Mouse (Mus musculus) embryonic stem cell, embryonic (primary cell): Measurements from ENCODE around the gene Gm17018.

Source experiments
- CTCF ChIA-PET, 4 experiments: fragments of 300-600 bp in 2 of 4; fragments of 350-600 bp in 2 of 4; sonication (Branson Sonifier 250); formaldehyde crosslinking; loops; one replicate each; lab custom pipeline; 2022; ENCODE audit warnings: inconsistent platforms in 2 of 4; lab: Charles Lee
- POLR2A ChIA-PET, 4 experiments: fragments of 300-600 bp in 2 of 4; fragments of 350-600 bp in 2 of 4; sonication (Branson Sonifier 250); formaldehyde crosslinking; loops; one replicate each; lab custom pipeline; 2022; ENCODE audit warnings: antibody characterized with exemption in 4 of 4, inconsistent platforms in 1 of 4; lab: Charles Lee

The Gm17018 gene

GRCm38 (mm10) chr19:45541409-45542041, 18.9 kb upstream of the Gm17018 start:
- ChIA-PET POLR2A (interaction anchor here in 2 of 4 experiments (0.6 to 1.4 kb wide), 8 partner anchors 9 to 255 kb away, joined by 3 to 4 read pairs (median 3); no protein-coding TSS in a partner anchor), CTCF (interaction anchor here (0.6 to 1.5 kb wide), 7 partner anchors 12 to 321 kb away, joined by 3 to 6 read pairs (median 4); no protein-coding TSS in a partner anchor)

DNA sequence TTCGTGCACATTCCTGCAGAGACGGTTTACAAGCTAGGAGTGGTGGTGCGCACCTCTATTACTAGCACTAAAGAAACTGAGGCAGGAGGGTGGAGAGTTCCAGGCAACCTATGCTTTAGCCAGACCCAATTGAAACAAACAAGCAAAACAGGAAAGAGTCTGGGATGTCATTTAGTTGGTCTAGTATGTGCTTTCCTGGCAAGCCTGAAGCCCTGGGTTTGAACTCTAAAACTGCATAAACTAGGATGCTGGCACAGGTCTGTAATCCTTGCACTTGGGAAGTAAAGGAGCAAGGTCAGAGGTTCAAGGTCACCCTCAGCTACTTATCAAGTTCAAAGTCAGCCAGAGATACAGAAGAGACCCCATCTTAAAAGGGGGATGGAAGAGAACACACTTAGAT, 18.4 kb upstream of the Gm17018 start:
- CTCF ChIA-PET = interaction anchor here in 3 of 4 experiments (0.8 to 1.5 kb wide), 8 partner anchors 32 to 511 kb away, joined by 3 to 6 read pairs (median 4); no protein-coding TSS in a partner anchor
- POLR2A ChIA-PET = interaction anchor here in 2 of 4 experiments (0.6 to 1.4 kb wide), 6 partner anchors 8 to 255 kb away, joined by 3 to 4 read pairs (median 3); no protein-coding TSS in a partner anchor

DNA sequence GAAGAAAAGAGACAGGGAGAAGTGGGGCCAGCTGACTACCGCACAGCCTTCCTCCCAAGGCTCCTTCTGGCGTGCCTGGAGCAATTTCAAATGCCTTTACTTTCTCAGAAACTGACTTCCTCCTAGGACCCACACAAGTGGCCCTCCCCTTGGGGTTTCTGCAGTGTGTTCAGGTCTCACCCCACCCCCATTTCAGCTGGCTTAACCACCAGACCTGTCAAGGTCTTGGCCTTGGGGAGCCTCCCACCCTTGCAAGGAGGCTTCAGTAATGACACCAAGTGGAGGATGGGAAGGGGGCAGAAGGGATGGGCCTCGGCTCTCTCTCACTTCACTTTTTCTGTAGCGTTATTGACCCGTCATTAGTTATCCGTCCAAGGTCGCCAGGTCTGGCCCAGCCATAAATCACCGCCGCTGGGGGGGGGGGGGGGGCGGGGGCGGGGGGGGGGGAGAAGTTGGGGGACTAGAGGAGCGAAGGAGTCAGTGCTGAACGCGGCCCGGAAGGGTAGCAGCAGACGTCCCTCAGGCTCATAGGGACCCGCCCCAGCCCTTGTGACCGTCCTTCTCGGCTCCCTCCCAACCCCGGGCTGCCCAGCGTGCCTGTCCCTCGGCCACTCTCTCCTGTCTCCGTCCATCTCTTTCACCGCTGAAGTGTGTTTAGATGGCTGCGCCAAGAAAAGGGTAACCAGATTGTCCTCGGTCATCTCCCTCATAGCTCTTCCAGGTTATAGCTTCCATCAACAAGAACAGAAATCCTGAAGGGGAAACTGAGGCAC, 16.1 kb upstream of the Gm17018 start:
- POLR2A ChIA-PET = interaction anchor here in 3 of 4 experiments (0.6 to 1.7 kb wide), 15 partner anchors 10 to 538 kb away, joined by 3 to 7 read pairs (median 3); partner anchors contain the start of genes Gm17018 (in 2 of the 3), Poll (in 2 of the 3), Mrpl43 (in 1 of the 3) and Twnk (in 1 of the 3)

GRCm38 (mm10) chr19:45544925-45545321, 15.5 kb upstream of the Gm17018 start:
- ChIA-PET POLR2A (interaction anchor here in 3 of 4 experiments (0.5 to 2.6 kb wide), 17 partner anchors 10 to 539 kb away, joined by 3 to 7 read pairs (median 3); partner anchors contain the start of genes Gm17018 (in 2 of the 3), Poll (in 2 of the 3), Mrpl43 (in 1 of the 3) and Twnk (in 1 of the 3)), CTCF (interaction anchor here (0.5 to 4.5 kb wide), 72 partner anchors 9 to 696 kb away, joined by 3 to 49 read pairs (median 4); partner anchors contain the start of genes Gm17018 (in 2 of the 4), Poll (in 2 of the 4) and Lbx1 (in 1 of the 4))

More for the DNA sequence above, 16.1 kb upstream of the Gm17018 start:
- CTCF ChIA-PET = interaction anchor here (0.5 to 4.5 kb wide), 60 partner anchors 9 to 697 kb away, joined by 3 to 49 read pairs (median 4); partner anchors contain the start of genes Gm17018 (in 2 of the 4), Poll (in 2 of the 4) and Lbx1 (in 1 of the 4)

DNA sequence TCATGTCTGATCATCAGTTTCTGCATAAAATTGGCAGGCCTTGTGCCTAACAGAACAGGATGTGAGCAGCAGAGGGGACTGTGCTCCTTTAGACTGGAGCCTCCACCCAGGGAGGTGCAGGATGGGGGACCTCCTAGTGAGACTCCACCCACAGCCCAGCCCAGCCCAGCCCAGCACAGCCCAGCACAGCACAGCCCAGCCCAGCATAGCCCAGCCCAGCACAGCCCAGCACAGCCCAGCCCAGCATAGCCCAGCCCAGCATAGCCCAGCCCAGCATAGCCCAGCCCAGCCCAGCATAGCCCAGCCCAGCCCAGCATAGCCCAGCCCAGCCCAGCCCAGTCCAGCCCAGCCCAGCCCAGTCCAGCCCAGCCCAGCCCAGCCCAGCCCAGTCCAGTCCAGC, 12.2 kb upstream of the Gm17018 start:
- ChIA-PET POLR2A (interaction anchor here in 2 of 4 experiments (0.7 to 1.9 kb wide), 3 partner anchors 11 to 251 kb away, joined by 3 to 7 read pairs (median 4); partner anchors contain the start of genes Gm17018 (in 1 of the 2) and Poll (in 1 of the 2)), CTCF (interaction anchor here in 2 of 4 experiments (1.3 to 4.5 kb wide), 5 partner anchors 26 to 332 kb away, joined by 3 to 49 read pairs (median 6); no protein-coding TSS in a partner anchor)

- CTCF ChIA-PET = interaction anchor here (0.5 to 2.6 kb wide), 11 partner anchors 25 to 333 kb away, joined by 3 to 16 read pairs (median 4); no protein-coding TSS in a partner anchor
- POLR2A ChIA-PET = interaction anchor here (0.6 to 1.9 kb wide), 12 partner anchors 10 to 307 kb away, joined by 3 to 7 read pairs (median 4); partner anchors contain the start of genes Gm17018 (in 2 of the 4) and Poll (in 2 of the 4)
Observed at GRCm38 (mm10) chr19:45549128-45549915, 11.1 kb upstream of the Gm17018 start.

GRCm38 (mm10) chr19:45549948-45550347, 10.5 kb upstream of the Gm17018 start:
- POLR2A ChIA-PET = interaction anchor here in 3 of 4 experiments (0.8 to 1.9 kb wide), 8 partner anchors 9 to 93 kb away, joined by 3 to 7 read pairs (median 4); partner anchors contain the start of genes Gm17018 (in 2 of the 3) and Poll (in 2 of the 3)
- CTCF ChIA-PET = interaction anchor here (0.5 to 2.6 kb wide), 8 partner anchors 22 to 333 kb away, joined by 3 to 16 read pairs (median 4); no protein-coding TSS in a partner anchor

- ChIA-PET POLR2A (interaction anchor here in 2 of 4 experiments (1.1 to 1.4 kb wide), 4 partner anchors 8 to 336 kb away, joined by 3 read pairs; partner anchors contain the start of genes Gm17018 (in 1 of the 2) and Poll (in 1 of the 2)), CTCF (interaction anchor here in 3 of 4 experiments (0.5 to 1.4 kb wide), 7 partner anchors 19 to 752 kb away, joined by 3 to 10 read pairs (median 3); no protein-coding TSS in a partner anchor)
Observed at GRCm38 (mm10) chr19:45552187-45552586, 8.2 kb upstream of the Gm17018 start.

DNA sequence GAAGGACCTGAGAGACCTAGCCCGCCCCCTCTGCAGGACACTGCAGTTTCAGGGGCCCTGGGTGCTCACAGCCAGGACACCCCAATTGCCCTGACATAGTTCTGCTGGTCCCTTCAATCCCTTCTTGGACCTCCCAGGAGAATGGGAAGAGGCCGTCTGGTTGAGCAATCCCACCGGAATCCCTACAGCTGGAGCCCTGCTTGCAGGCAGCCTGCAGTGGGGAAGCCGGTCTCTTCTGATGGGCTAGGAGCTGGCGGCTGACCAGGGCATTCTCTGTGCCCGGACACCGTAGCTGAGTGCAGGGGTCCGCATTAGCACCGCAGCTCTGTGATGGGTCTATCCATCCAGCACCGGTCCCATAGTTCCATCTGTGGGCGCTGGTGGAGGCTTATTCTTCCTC, 6.3 kb upstream of the Gm17018 start:
- ChIA-PET CTCF (interaction anchor here in 2 of 4 experiments (0.9 to 1.5 kb wide), 3 partner anchors 9 to 167 kb away, joined by 3 to 8 read pairs (median 3); no protein-coding TSS in a partner anchor), POLR2A (interaction anchor here in 3 of 4 experiments (0.6 to 2.7 kb wide), 6 partner anchors 9 to 330 kb away, joined by 3 to 6 read pairs (median 3); no protein-coding TSS in a partner anchor)

- CTCF ChIA-PET = interaction anchor here (0.5 to 8.1 kb wide), 8 partner anchors 7 to 402 kb away, joined by 3 to 73 read pairs (median 6); no protein-coding TSS in a partner anchor
- POLR2A ChIA-PET = interaction anchor here in 1 of 4 experiments (0.7 to 2.2 kb wide), 5 partner anchors 11 to 17 kb away, joined by 3 to 7 read pairs (median 3); no protein-coding TSS in a partner anchor
Observed at GRCm38 (mm10) chr19:45565925-45566715, 5.7 kb downstream of the Gm17018 start.

- CTCF ChIA-PET = interaction anchor here (0.5 to 2.9 kb wide), 11 partner anchors 9 to 1004 kb away, joined by 3 to 12 read pairs (median 5); partner anchors contain the start of gene Tlx1 (in 1 of the 4)
- POLR2A ChIA-PET = interaction anchor here in 2 of 4 experiments (0.7 to 2.2 kb wide), 5 partner anchors 9 to 70 kb away, joined by 3 to 6 read pairs (median 5); no protein-coding TSS in a partner anchor
Observed at GRCm38 (mm10) chr19:45567367-45567766, 7.0 kb downstream of the Gm17018 start.

GRCm38 (mm10) chr19:45573033-45573432, 12.6 kb downstream of the Gm17018 start:
- CTCF ChIA-PET = interaction anchor here (0.5 to 4.0 kb wide), 106 partner anchors 7 to 734 kb away, joined by 3 to 73 read pairs (median 5); partner anchors contain the start of genes Gm17018 (in 4 of the 4), Poll (in 4 of the 4), Fgf8 (in 1 of the 4) and Kcnip2 (in 1 of the 4)
- POLR2A ChIA-PET = interaction anchor here in 2 of 4 experiments (0.6 to 2.0 kb wide), 3 partner anchors 12 to 47 kb away, joined by 3 to 6 read pairs (median 5); partner anchors contain the start of genes Gm17018 (in 1 of the 2) and Poll (in 1 of the 2)

GRCm38 (mm10) chr19:45573861-45574267, 13.4 kb downstream of the Gm17018 start:
- ChIA-PET POLR2A (interaction anchor here in 3 of 4 experiments (0.5 to 2.0 kb wide), 12 partner anchors 13 to 419 kb away, joined by 3 to 6 read pairs (median 3); partner anchors contain the start of genes Gm17018 (in 2 of the 3) and Poll (in 2 of the 3)), CTCF (interaction anchor here (0.5 to 4.0 kb wide), 188 partner anchors 8 to 735 kb away, joined by 3 to 73 read pairs (median 4); partner anchors contain the start of genes Gm17018 (in 4 of the 4), Poll (in 4 of the 4), Fgf8 (in 2 of the 4) and Kcnip2 (in 1 of the 4))

GRCm38 (mm10) chr19:45574339-45574898, 14.0 kb downstream of the Gm17018 start:
- CTCF ChIA-PET = interaction anchor here (0.5 to 4.0 kb wide), 161 partner anchors 8 to 527 kb away, joined by 3 to 73 read pairs (median 4); partner anchors contain the start of genes Gm17018 (in 4 of the 4), Poll (in 4 of the 4), Fgf8 (in 2 of the 4) and Kcnip2 (in 1 of the 4)

More at GRCm38 (mm10) chr19:45574339-45574898, 14.0 kb downstream of the Gm17018 start:
- POLR2A ChIA-PET = interaction anchor here in 3 of 4 experiments (0.6 to 2.0 kb wide), 11 partner anchors 14 to 176 kb away, joined by 3 to 5 read pairs (median 3); partner anchors contain the start of genes Gm17018 (in 1 of the 3) and Poll (in 1 of the 3)
